Mouse (Mus musculus) spleen, adult 18-20 months (tissue): ENCODE measurements around the gene Ppp4c.
"Not testable (repeated sequence)": the region's sequence is repeated elsewhere in the genome, so short reads cannot be mapped to it uniquely, and the experiment has no call there.

ENCODE experiments used
- DNase-seq, 2 experiments: peaks; one replicate each; pipeline ENCODE4 v3.0.0; 2022; ENCODE audit warnings: mixed read lengths in 2 of 2

The Ppp4c gene

DNA sequence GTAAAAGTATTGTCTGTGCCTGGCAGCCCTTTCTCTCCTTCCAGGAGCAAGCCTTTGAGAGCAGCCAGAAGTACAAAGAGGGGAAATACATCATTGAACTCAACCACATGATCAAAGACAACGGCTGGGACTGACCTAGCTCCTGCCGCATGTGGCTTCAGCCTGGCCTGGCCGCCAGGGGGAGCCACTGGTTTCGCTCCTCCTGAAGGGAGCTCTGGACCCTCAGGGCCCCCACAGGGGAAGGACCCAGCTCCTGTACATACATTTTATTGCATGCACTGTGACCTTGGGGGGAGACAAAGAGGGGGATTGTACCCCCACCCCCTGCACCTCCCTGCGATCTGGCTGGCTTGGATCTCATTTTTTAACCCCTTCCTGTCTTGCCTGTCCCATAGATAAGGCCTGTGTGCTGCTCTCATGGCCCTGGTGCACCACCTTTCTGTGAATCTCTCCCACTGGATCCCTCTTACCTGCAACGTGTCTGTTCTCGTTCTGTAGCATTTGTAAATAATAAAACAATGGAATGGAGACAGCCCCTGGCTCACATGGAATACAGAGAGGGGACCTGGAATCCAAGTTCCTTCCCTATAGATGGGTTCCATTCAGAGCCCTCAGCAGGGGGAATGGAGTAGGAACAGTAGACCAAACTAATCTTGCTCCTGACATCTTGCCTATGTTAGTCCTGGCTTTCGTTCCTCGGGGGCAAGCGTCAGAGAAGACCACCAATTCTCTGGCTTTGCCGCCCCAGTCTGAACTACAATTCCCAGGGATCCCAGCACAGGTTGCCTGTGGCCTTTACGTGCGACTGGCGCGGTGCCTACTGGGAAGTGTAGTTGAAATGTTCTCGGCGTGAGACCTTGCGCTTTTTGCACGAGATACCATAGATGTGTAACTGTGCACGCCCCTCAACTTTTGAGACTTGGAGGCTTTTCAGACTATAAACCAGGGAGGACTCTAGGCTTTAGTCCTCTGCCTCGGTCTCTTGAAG lies 12.0 kb downstream of the Ppp4c start:
- peak; percentile 73 to 84 for DNase-seq

- DNase-seq: not testable (repeated sequence)
Measured at GRCm38 (mm10) chr7:126779101-126779500, 13.2 kb downstream of the Ppp4c start.

- DNase-seq: no peak
Measured at GRCm38 (mm10) chr7:126778147-126778546, 14.1 kb downstream of the Ppp4c start.

GRCm38 (mm10) chr7:126777476-126777875 lies 14.8 kb downstream of the Ppp4c start:
- DNase-seq: peak in 1 of 2 experiments; percentile 23

DNA sequence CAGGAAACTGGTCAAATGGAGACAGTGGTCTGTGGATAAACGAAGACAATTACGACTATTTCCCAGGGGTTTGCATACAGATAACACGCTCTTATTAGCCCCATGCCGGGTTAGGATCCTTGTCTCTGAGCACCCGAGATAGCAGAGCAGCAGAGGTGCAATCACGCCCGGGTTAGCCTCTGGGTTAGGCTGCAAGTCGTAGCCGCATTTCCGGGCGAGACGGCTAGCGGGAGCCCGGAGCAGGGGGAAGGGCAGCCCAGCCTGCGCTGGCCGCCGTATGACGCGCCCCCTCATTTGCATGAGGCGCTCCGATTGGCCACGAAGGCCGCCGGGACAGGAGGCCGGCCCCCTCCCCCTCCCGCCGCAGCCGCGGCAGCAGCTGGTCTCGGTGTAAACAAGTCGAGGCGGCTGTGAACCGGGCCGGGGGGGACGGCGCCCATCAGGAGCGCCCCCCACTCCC lies 15.7 kb downstream of the Ppp4c start, which contains the start of gene Ypel3:
Gene Ypel3 (plus strand): TSS at position 358 of the 460 bp plus-strand sequence.
- peak; percentile 93 to 95 for DNase-seq

DNA sequence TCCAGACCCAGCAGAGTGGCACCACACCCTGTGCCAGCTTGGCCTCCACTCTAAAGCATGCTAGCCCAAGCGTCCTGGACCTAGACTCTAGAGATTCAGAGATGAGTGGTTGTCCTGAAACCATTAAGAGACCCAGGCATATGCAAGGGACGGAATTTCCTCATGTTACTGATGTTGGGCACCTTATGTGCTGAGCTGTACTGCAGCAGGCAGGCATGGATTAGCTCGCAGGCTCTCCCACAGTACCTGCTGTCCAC lies 16.4 kb downstream of the Ppp4c start:
- DNase-seq: no peak

GRCm38 (mm10) chr7:126775185-126775977 lies 16.9 kb downstream of the Ppp4c start:
- DNase-seq: peak in 1 of 2 experiments; percentile 36

- no peak for DNase-seq
Measured at GRCm38 (mm10) chr7:126774463-126774862, 17.8 kb downstream of the Ppp4c start.

DNA sequence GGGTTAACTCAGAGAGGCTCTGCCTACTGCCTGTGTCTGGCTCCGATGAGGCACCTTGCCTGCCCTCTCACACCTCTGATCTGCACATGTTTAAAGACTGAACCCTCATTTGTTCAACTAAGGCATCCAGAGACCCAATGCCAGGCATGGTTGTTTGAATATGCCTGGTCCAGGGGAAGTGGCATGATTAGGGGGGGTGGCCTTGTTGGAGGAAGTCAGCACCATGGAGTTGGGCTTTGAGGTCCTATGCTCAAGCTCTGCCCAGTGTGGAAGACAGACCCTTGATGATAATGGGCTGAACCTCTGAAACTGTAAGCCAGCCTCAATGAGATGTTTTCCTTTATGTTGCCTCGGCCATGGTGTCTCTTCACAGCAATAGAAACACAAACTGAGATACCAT lies 18.9 kb downstream of the Ppp4c start:
- DNase-seq: no peak

DNA sequence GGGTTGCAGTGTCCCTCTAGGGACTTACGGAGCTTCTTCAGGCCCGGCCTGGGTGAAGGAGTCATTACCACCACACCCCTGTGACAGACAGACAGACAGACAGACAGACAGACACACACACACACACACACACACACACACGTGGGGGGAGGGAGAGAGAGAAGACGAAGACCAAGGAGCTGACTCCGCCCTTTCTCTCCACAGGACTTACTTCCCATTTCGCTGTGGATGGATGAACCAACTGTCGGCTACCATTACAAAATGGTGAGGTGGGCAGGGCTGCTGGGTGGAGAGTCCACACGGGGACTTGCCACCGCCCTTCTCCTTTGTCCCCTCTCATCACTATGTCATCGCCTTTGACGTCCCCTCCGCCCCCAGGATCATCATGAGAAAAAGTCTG lies 21.5 kb downstream of the Ppp4c start:
- no peak for DNase-seq

- no peak for DNase-seq
Measured at GRCm38 (mm10) chr7:126767001-126767400, 25.3 kb downstream of the Ppp4c start.

DNA sequence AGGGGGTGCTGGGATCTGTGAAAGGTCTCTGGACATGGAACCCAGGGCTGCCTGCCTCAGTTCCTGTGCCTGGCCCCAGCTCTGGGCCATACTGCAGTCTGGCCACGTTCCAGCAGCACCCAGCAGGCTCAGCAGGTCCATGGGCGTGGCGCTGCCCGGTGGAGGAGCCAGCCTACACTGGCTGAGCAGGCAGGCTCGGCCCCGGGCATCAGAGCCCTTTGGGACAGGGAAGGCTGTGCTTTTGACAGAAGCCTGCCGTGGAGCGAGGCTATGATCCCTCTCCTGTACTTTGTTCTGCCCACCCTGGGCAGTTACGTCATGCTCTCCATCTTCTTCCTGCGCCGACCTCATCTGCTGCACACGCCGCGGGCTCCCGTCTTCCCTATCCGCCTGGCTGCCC lies 26.1 kb downstream of the Ppp4c start, which contains the start of gene Gdpd3:
Gene Gdpd3 (plus strand): TSS at position 134 of the 400 bp plus-strand sequence.
- DNase-seq: no peak

DNA sequence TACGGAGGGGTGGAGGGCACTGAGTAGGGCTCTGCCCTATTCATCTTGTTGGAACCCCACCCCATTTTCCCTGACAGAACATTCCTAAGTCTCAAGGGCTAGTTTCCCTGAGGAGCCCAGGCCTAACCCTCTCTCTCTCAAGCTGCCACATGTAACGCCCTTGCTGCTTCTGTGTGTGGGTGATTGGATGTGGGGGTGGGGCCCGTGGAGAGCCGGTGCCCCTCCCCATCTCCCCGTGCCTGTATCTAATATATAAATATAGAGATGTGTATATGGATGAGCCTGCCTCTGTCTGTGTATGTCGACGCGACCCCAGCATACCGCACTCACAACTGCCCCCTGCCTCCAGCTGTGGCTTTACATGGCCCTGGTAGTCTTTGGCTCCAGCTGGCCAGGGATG lies 26.8 kb downstream of the Ppp4c start:
- no peak for DNase-seq

DNA sequence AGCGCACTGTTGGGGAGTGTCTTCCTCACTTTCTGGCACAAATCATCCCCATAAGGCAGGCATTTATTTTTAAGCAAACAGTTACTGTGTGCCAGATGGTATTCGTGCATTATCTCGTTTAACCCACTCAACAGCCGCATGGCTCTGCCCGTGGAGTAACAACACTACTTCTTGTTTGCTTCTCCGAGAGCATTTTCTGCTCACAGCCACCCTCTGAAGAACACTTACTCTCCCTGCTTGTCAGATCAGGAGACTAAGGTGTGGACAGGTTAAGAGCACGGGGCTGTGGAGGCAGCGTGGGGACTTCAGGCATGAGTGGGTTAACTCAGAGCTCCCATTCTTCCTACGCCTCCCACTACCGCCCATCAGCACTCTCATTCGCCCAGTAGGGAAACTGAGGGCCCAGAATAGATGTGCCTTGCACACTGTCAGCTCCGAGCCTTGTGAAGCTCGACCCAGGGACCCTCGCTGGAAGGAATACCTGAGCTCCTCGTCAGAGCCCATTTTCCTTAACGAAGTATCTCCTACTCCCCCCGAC lies 29.8 kb downstream of the Ppp4c start:
- DNase-seq: no peak

DNA sequence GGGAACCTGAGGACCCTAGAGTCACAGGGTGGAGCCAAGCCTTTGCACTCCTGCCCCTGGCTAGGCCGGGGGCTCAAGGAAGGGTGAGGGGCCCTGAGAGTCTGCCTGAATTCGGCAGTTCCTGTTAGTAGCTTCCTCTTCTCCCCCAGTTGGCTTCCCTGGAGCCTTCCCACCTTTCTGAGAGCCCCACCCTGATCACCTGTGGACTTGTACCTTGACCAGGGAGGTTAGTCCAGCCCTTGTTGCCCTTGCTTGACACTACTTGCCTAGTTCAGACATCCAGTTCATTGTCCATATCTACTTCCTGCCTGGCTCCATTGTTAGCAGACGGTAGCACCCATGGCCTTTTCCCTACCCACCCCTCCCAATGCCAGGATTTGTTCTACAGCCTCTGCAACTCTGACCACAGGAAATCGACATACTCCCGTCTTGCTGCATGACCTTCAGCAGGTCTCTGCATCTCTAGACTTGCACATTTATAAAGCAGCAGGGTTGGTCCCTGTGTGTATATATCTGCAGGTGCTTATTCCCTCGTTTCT lies 30.7 kb downstream of the Ppp4c start:
- no peak for DNase-seq

DNA sequence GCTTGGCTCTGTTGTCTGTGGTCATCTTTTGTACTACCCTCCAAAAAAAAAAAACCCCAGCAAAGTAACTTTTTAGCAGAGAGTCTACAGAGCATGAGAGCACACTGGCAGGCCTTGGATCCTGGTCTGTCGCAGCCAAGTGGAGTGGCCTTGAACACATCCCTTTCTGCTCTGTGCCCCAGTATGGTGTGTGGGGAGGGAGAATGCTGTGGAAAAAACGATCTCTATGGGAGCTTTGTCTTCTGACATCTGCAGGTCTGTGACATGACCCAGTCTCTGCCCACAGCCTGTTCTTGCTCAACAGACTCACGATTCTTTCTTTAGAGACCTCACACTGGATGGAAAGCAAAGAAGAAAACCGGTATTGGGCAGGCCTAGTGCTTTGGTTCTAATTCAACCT lies 31.3 kb downstream of the Ppp4c start:
- DNase-seq: no peak

DNA sequence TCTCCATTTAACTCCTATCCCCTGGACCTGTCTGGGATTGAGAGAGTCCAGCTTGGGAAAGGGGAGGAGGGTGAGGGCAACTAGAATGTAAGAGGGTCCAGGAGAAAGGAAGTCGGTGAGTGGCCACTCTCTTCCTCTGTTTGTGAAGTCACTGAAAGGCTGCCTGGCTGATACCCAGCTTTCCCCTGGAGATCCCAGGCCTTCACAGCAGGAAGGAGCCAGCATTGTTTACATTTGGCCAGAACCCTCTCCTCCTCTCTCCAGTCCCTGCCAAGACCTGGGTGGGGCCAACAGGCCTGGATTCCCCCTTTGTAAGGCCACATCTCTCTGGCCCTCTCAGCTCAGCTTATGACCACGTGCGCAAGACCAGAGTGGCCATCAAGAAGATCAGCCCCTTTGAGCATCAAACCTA lies 31.9 kb downstream of the Ppp4c start:
- peak in 1 of 2 experiments; percentile 20 for DNase-seq

GRCm38 (mm10) chr7:126759672-126760390 lies 32.5 kb downstream of the Ppp4c start:
- peak in 1 of 2 experiments; percentile 13 for DNase-seq

DNA sequence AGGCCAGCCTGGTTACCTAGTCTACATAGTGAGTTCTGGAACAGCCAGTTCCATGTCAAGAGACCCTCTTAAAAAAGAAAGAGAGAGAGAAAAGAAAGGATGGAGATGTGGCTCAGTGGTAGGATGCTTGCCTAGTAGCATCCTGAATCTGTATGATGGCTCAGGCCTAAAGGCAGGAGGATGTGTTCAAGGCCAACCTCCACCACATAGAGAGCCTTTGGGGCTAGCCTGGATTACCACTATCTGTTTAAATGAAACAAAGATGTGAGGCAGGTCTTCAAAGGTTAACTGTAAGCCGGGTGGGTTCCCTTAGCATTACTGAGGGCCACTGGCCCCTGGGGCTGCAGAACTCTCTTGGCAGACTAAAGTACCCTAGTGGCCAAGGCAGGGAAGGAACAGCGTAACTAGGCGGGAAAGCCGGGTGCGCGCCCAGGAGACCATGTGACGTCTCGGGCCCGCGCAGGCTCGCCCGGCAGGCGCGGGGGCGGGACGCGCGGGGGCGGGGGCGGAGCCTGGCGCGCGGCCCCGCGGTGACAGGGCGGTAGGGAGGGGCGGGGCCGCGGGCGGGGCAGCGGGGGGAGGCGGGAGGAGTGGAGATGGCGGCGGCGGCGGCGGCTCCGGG lies 33.1 kb downstream of the Ppp4c start, which contains the start of gene Mapk3:
Gene Mapk3 (plus strand): TSS at position 552 of the 622 bp plus-strand sequence.
- peak; percentile 80 to 86 for DNase-seq

GRCm38 (mm10) chr7:126758539-126758938 lies 33.8 kb downstream of the Ppp4c start:
- no peak for DNase-seq

DNA sequence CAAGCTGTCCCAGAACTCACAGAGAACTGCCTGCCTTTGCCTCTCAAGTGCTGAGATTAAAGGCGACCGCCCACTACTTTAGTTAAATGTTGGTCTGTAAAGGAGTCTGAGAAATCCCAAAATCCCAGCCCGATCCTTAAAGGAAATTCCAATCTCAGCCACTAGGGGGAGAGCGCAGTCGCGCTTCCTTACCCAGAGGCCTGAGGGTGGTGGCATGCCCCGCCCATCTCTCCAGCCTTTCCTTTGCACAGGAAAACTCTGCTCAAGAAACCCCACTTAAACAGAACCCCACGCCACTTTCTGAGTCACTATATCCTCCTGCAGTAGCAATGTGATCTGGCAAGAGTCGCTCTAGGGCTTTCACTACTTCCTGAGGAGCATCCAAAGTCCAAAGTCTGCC lies 37.4 kb downstream of the Ppp4c start:
- peak; percentile 37 to 66 for DNase-seq
